Mouse (Mus musculus) hindbrain, embryonic 11.5 days (tissue): ENCODE measurements around the gene Gm20449. TPM values are rescaled to one million over a fixed set of nuclear protein-coding genes. Genes with fewer than 3 reads are reported as not detected.
A peak's percentile ranks its signal among the peaks of the same experiment; 100 is the strongest.
"Not testable (repeated sequence)": the region's sequence is repeated elsewhere in the genome, so short reads cannot be mapped to it uniquely, and the experiment has no call there.

Experiments used
- ATAC-seq: fragments of 200-750 bp; cut with Nextera tagmentation; 2 replicates; pipeline ENCODE4 v1.8.0; 2017; ENCODE audit warnings: mild to moderate bottlenecking, moderate TSS enrichment, moderate library complexity; ENCODE audit not compliant: low FRiP score
- DNase-seq: peaks from one replicate; pipeline ENCODE4 v3.0.0-alpha.2; 2015; ENCODE audit warnings: low spot score
- H3K27ac ChIP-seq: fragments of 300-500 bp; sonication (generic); 2 replicates; pipeline ENCODE4 v1.5.1; 2014; ENCODE audit warnings: mild to moderate bottlenecking, low read depth, low read length
- H3K27me3 ChIP-seq: fragments of 300-500 bp; sonication (generic); 2 replicates; pipeline ENCODE4 v1.6.1; 2014; ENCODE audit warnings: mild to moderate bottlenecking, low read length, moderate library complexity, mixed read lengths; ENCODE audit not compliant: control insufficient read depth, insufficient read depth
- H3K36me3 ChIP-seq: fragments of 300-500 bp; sonication (generic); 2 replicates; pipeline ENCODE4 v1.6.1; 2014; ENCODE audit warnings: mild to moderate bottlenecking, low read length, moderate library complexity, mixed read lengths; ENCODE audit not compliant: control insufficient read depth, insufficient read depth
- H3K4me1 ChIP-seq: fragments of 300-500 bp; sonication (generic); replicated peaks from 2 replicates; pipeline ENCODE4 v1.6.1; 2014; ENCODE audit warnings: low read length, mixed read lengths; ENCODE audit not compliant: control insufficient read depth, insufficient read depth
- H3K4me2 ChIP-seq: fragments of 300-500 bp; sonication (generic); replicated peaks from 2 replicates; pipeline ENCODE4 v1.6.1; 2014; ENCODE audit warnings: mild to moderate bottlenecking, low read depth, low read length
- H3K4me3 ChIP-seq: fragments of 300-500 bp; sonication (generic); 2 replicates; pipeline ENCODE4 v1.5.1; 2014; ENCODE audit warnings: low read depth, low read length
- H3K9ac ChIP-seq: fragments of 300-500 bp; sonication (generic); 2 replicates; pipeline ENCODE4 v1.6.1; 2014; ENCODE audit warnings: low read depth, low read length
- H3K9me3 ChIP-seq: fragments of 300-500 bp; sonication (generic); 2 replicates; pipeline ENCODE4 v1.6.1; 2016; ENCODE audit warnings: low read length; ENCODE audit not compliant: control insufficient read depth
- WGBS: fragments of 180-500 bp; shearing (Covaris S2); extraction: QIAGEN DNeasy Blood & Tissue Kit; methylation state at CpG from one replicate; pipeline ENCODE4 v1.1.7; 2014; 5-methylcytosine and 5-hydroxymethylcytosine counted together
- polyA plus RNA-seq: library from polyadenylated mRNA; unstranded; fragments of >200 nt; fragmentation: Nextera tagmentation; extraction: Ambion mirVana; gene quantifications from 2 replicates; pipeline ENCODE4 v1.2.1, GENCODE M21; 2014

Gm20449 gene
- polyA plus RNA-seq: 0.07 and 0.09 TPM in 2 replicates

DNA sequence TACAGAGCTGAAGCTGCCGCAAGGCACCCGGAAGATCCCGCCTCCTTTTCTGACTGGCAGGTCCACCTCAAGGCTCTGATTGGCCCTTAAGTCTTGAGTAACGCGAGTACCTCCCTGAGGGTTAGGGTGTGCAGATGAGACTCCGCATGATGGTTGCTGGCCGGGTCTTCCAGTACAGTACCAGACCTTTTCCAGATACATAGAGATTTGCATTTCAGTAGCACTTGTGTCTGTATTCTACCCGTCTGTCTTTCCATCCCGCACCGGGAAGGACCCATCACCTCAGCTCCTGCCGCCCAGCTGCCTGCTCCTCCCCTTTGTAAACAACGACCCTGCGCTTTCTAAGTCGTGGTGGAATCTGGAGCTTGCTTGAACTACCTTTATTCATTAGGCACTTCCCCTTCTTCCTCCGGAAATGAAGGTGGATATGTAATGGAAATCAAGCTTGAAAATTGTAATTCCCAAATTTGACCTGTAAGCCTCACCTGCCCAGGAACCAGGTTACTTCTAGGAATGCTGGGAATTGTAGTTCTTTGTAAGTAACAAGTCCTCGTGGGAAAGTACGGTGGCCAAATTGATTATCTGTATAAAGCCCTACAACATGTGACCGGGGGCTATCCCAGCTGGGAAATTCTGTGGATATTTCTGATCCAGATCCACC, at the start of gene Gm20449, which contains the start of gene AW146154:
TSS of gene Gm20449 (minus strand) at position 29 of the 661 bp plus-strand sequence.
TSS of gene AW146154 (minus strand) at position 502 of the 661 bp plus-strand sequence.
- Histone ChIP-seq H3K9me3 (peaks cover 6% of the 10 kb centered on the region), H3K27me3 (no peaks in the 10 kb centered on the region), H3K27ac (no peak within 1 kb of the TSS), H3K4me2 (peak within 1 kb of the TSS; percentile 66), H3K4me3 (peak within 1 kb of the TSS; percentile 49), H3K4me1 (no peaks in the 10 kb centered on the region), H3K9ac (peak within 1 kb of the TSS; percentile 39), H3K36me3 (no peaks in the 10 kb centered on the region)
- ATAC-seq: peak; percentile 98
- under 1% methylated on average over 18 of the region's 18 CpGs for WGBS
- peak; percentile 86 for DNase-seq

DNA sequence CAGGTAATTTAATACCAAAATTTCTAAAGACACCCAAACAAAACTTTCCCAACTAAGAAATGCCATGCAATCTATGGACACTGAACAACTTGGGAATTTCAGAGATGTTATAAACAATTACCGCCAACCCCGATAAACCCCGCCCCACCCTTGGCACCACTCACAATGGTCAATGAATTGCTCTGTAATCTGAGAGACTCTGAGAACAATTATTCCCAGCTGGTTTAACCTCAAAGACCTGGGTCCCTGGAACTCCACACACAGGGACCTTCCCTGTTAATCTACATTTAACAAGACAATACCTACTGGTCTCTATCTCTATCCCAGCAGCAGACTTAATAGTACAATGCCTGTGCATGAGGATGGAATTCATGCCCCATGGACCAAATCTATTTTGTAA, 13.5 kb upstream of the Gm20449 start:
- Histone ChIP-seq H3K27me3 (no peaks in the 10 kb centered on the region), H3K4me2 (no peak overlapping the region), H3K36me3 (no peaks in the 10 kb centered on the region), H3K9ac (no peak overlapping the region), H3K4me1 (no peaks in the 10 kb centered on the region), H3K4me3 (no peak overlapping the region), H3K27ac (no peak overlapping the region), H3K9me3 (no peaks in the 10 kb centered on the region)
- ATAC-seq (no peak), DNase-seq (no peak)
- WGBS: 89% methylated on average over 3 of the region's 3 CpGs

DNA sequence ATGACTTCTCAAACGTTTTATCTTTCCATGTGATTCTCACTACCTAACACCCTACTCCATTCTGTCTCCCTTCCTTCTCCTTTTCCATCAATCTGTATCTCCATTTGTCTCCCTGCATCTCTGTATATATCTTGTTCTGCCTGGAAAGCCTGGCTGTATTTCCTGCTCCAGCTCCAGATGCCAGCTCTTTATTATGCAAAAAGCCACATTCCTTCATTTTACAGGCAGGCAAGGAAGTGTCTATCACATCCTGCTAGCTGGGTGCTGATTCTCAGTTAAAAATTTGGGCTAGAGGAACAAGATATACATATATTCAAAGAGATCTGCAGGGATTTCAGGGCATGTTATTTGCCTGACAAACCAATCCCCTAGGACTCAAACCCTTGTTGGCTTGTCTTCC, 13.0 kb upstream of the Gm20449 start:
- Histone ChIP-seq H3K4me2 (no peak overlapping the region), H3K27me3 (no peaks in the 10 kb centered on the region), H3K9ac (no peak overlapping the region), H3K4me1 (no peaks in the 10 kb centered on the region), H3K9me3 (no peaks in the 10 kb centered on the region), H3K27ac (no peak overlapping the region), H3K4me3 (no peak overlapping the region), H3K36me3 (no peaks in the 10 kb centered on the region)
- WGBS: 19% methylated on average over 1 of the region's 1 CpGs
- no peak for DNase-seq
- ATAC-seq: no peak

DNA sequence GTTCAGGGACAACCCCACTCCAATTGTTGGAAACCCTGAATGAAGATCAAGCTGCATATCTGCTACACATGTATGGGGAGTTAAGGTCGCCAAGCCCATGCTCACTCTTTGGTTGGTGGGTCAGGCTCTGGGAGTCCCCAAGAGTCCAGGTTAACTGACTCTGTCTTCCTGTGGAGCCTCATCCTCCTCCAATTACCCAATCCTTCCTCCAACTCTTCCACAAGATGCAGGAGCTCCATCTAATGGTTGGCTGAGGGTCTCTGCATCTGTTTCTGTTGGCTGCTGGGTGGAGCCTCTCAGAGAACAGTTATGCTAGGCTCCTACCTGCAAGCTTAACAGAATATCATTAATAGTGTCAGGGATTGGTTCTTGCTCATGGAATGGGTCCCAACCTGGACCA, 3.2 kb upstream of the Gm20449 start:
- no peak overlapping the region for H3K4me3 ChIP-seq
- no peaks in the 10 kb centered on the region for H3K36me3 ChIP-seq
- DNase-seq (no peak), ATAC-seq (no peak)
- no peak overlapping the region for H3K4me2 ChIP-seq
- no peaks in the 10 kb centered on the region for H3K9me3 ChIP-seq
- H3K27me3 ChIP-seq: no peaks in the 10 kb centered on the region
- WGBS: 57% methylated on average over 1 of the region's 1 CpGs
- no peak overlapping the region for H3K9ac ChIP-seq
- H3K4me1 ChIP-seq: no peaks in the 10 kb centered on the region
- H3K27ac ChIP-seq: no peak overlapping the region

DNA sequence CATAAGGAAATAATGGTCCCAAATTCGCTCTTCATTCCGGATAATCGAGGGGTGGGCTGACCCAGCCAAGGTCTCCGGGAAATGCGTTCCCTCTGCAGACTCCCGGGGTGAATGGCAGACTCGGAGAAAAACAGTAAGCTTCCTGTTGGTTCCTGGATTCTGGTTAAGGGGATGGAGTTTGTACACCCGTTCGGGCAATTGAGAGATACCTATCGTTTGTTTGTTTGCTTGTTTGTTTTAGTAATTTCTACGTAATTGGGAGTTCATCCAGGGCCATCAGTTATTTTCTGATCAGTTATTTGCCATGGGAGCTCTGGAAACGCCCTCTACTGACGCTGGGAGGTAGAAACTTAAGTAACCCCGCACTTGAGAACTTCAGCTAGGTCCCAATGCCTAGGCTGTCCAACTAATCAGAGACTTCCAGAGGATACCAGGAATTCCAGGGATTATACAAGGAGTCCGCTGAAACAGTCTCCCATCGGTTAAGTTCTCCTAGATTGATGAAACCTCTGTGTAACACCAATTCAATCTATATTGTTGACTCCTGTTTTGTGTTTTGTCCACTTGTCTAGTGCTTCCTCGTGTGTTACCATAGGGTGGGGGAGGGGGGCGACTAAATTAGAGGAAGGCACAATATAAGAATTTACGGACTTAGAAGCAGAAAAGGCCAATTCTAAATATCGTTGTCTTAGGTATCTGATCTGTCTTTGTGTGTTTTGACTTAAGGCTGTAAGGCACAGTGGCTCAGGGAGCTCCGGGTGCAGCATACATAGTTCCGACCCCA, 1.1 kb upstream of the Gm20449 start:
- Histone ChIP-seq H3K9me3 (no peaks in the 10 kb centered on the region), H3K4me3 (peak overlapping the region; percentile 49), H3K36me3 (no peaks in the 10 kb centered on the region), H3K4me2 (peak overlapping the region; percentile 66), H3K4me1 (no peaks in the 10 kb centered on the region), H3K27ac (no peak overlapping the region), H3K27me3 (no peaks in the 10 kb centered on the region), H3K9ac (no peak overlapping the region)
- peak; percentile 34 for ATAC-seq
- WGBS: 20% methylated on average over 22 of the region's 22 CpGs
- peak; percentile 44 for DNase-seq

DNA sequence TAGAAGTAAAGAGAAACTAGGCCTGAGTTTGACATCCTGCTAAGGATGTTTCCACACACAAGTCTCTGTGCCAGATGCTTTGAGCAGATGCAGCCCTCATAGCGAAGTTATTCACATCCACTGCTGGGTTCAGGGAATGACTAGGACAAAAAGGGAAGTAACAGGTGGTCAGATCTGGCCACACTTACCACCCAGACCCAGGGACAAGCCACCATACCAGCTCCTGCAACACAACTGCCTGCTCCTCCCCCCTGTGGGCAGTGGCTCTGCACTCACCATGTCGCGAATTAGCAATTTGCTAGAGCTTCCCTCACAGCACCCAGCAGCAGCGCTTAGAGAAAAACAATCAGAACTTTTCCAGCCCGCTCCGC, 214 bp downstream of the Gm20449 start:
- H3K27ac ChIP-seq, H3K36me3 ChIP-seq, H3K9me3 ChIP-seq, H3K27me3 ChIP-seq, H3K4me1 ChIP-seq, DNase-seq: not testable (repeated sequence)
- peak overlapping the region; percentile 66; the same call in 1 of the 2 replicates for H3K4me2 ChIP-seq
- peak overlapping the region; percentile 39 for H3K9ac ChIP-seq
- peak overlapping the region; percentile 49 for H3K4me3 ChIP-seq
- 0% methylated on average over 6 of the region's 6 CpGs for WGBS
- ATAC-seq: peak; percentile 81; the same call in 1 of the 2 replicates

DNA sequence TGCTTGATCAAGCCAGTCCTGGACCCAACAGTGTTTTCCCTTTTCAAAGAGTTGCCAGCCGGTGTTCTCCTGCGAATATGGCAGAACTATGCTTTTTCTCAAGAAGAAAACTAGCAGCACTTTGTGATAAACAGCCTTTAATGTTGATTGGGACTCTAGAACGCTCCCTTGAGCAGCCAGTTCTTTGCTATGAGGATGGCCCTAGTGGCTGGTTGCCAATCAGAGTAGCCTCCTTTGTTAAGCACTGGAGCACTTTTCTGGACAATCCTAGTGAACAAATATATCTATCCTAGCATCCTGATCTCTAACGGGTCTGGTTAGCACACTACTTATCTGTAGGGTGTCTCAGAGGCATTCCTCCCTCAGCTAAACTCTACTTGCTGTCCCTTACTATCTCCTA, 753 bp downstream of the Gm20449 start:
- not testable (repeated sequence) for DNase-seq, H3K4me1 ChIP-seq, H3K4me3 ChIP-seq, H3K4me2 ChIP-seq, ATAC-seq, H3K36me3 ChIP-seq, H3K27ac ChIP-seq, H3K27me3 ChIP-seq, H3K9me3 ChIP-seq, H3K9ac ChIP-seq
- 85% methylated on average over 1 of the region's 4 CpGs for WGBS

DNA sequence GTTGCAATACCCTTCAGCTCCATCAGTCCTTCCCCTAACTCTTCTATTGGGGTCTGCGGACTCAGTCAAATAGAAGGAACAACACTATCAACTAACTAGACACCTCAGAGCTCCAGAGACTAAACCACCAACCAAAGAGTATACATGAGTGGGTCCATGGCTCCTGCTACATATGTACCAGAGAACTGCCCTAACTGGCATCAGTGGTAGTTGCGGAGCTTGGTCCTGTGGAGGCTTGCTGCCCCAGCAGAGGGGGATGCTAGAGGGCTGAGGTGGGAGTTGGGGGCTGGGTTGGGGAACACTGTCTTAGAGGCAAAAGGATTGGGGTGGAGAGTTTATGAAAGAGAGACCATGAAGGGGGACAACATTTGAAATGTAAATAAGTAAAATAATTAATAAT, 1.3 kb downstream of the Gm20449 start:
- 92% methylated on average over 2 of the region's 2 CpGs for WGBS
- no peak for DNase-seq
- H3K27me3 ChIP-seq: no peaks in the 10 kb centered on the region
- H3K9ac ChIP-seq: no peak overlapping the region
- H3K27ac ChIP-seq: no peak overlapping the region
- peaks cover 8% of the 10 kb centered on the region for H3K9me3 ChIP-seq
- no peak overlapping the region for H3K4me2 ChIP-seq
- H3K36me3 ChIP-seq: no peaks in the 10 kb centered on the region
- no peak overlapping the region for H3K4me3 ChIP-seq
- H3K4me1 ChIP-seq: no peaks in the 10 kb centered on the region
- no peak for ATAC-seq

DNA sequence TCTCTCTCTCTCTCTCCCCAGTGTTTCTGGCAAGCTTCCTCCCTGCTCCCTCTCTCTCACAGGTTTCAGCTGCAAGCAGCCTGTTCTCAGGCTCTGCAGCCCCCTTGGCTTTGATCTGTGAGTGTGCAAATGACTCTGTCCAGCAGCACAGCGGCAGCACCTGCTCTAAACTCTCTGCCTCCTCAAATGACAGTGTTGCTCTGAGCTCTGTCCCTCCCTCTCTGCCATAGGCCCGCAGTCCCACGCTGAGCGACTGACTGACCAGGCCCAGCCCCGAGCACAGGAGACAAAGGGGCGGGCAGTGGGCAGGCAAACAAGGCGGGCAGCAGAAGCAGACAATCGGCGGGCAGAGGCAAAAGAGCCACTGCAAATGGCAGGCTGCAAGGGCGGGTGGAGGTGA, 47.4 kb downstream of the Gm20449 start:
- no peaks in the 10 kb centered on the region for H3K9me3 ChIP-seq
- ATAC-seq: peak; percentile 59; the same call in 1 of the 2 replicates
- no peaks in the 10 kb centered on the region for H3K4me1 ChIP-seq
- WGBS: 7% methylated on average over 10 of the region's 10 CpGs
- H3K27ac ChIP-seq: no peak overlapping the region
- H3K27me3 ChIP-seq: no peaks in the 10 kb centered on the region
- peak; percentile 4 for DNase-seq
- no peak overlapping the region for H3K4me2 ChIP-seq
- H3K36me3 ChIP-seq: no peaks in the 10 kb centered on the region
- no peak overlapping the region for H3K9ac ChIP-seq
- no peak overlapping the region for H3K4me3 ChIP-seq
